Mouse (Mus musculus): Measurements from ENCODE around the gene Golga7b.

DNA sequence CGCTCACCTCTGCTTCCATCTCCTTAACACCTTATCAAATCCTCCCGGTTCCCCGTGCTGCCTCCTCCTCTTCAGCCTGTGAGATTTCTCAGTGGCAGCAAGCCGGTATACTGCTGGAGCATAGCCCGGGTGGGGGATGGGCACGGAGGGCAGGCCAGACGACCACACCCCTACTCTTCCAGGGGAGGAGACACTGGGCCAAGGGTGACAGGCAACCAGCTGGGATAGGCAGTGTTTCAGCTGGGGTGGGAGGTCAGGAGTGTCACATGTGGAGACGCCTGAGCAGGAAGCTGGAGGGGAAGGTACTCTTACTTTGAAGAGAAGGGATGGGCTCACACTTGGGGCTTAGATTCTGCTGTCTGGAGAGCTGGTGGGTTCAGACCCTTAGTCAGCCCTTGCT, 59.6 kb downstream of the Golga7b start:
- TF ChIP-seq CTCF (IDR thresholded peaks at IDR 0.05; ENCODE audit: extremely low read depth, insufficient read depth, low read length) (no peak), POLR2A (IDR thresholded peaks at IDR 0.05; ENCODE audit: extremely low read depth, insufficient read depth, low read length) (no peak)

All from cortical plate, adult 2 months (tissue).